Mouse (Mus musculus) olfactory bulb, adult 2 months (tissue): ENCODE measurements around the gene Gm10644. TPM values are rescaled to one million over a fixed set of nuclear protein-coding genes. Genes with fewer than 3 reads are reported as not detected.
A peak's percentile ranks its signal among the peaks of the same experiment; 100 is the strongest.

Experiments
- H3K27ac ChIP-seq: fragments of 200-500 bp; 2 replicates; pipeline ENCODE4 v1.5.1; 2012; ENCODE audit warnings: low read depth, low read length; ENCODE audit not compliant: insufficient read depth
- H3K4me1 ChIP-seq: fragments of 200-500 bp; 2 replicates; pipeline ENCODE4 v1.6.1; 2012; ENCODE audit warnings: low read length; ENCODE audit not compliant: control insufficient read depth, insufficient read depth
- H3K4me3 ChIP-seq: fragments of 200-500 bp; 2 replicates; pipeline ENCODE4 v1.5.1; 2012; ENCODE audit warnings: mild to moderate bottlenecking, low read depth, low read length, moderate library complexity; ENCODE audit not compliant: insufficient read depth
- CTCF ChIP-seq: fragments of 200-500 bp; IDR thresholded peaks from 2 replicates; pipeline ENCODE4 v1.5.1; 2012; ENCODE audit warnings: low read depth, mild to moderate bottlenecking, low read length, moderate library complexity; ENCODE audit not compliant: insufficient read depth
- POLR2A ChIP-seq: fragments of 200-500 bp; IDR thresholded peaks from 2 replicates; pipeline ENCODE4 v1.6.1; 2012; ENCODE audit warnings: mild to moderate bottlenecking, low read depth, low read length, moderate library complexity; ENCODE audit not compliant: insufficient read depth
- WGBS: fragments of 180-500 bp; shearing (Covaris S2); methylation state at CpG from one replicate; pipeline ENCODE4 v1.1.7; 2018; 5-methylcytosine and 5-hydroxymethylcytosine counted together
- polyA plus RNA-seq: library from polyadenylated mRNA; stranded (reverse); fragments of >200 nt; gene quantifications from 2 replicates; pipeline ENCODE4 v1.2.4, GENCODE M21; 2012; ENCODE audit warnings: low replicate concordance; ENCODE audit not compliant: missing spikeins, insufficient read depth, insufficient read length

The Gm10644 gene
- polyA plus RNA-seq, 1 experiment: not detected

DNA sequence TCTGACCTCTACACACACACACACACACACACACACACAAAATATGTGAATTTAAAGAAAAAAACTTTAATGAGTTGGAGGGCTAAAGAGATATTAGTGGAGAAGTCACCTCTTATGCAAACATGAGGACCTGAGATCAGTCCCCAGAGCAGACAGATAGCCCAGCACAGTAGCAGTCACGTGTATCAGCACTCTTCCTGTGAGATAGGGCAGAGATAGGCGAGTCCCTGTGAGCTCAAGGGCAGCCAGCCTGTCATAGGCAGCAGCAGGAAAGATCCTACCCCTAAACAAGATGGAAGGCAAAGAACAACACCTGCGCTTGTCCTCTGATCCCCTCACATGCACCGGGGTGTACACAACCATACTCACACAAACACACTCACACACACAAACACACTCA is 27.4 kb upstream of the Gm10644 start:
- 90% methylated on average over 4 of the region's 4 CpGs for WGBS
- Histone ChIP-seq H3K4me3 (no peak overlapping the region), H3K27ac (no peak overlapping the region), H3K4me1 (peaks cover 11% of the 10 kb centered on the region)
- no peak for TF ChIP-seq CTCF
- TF ChIP-seq POLR2A: no peak

DNA sequence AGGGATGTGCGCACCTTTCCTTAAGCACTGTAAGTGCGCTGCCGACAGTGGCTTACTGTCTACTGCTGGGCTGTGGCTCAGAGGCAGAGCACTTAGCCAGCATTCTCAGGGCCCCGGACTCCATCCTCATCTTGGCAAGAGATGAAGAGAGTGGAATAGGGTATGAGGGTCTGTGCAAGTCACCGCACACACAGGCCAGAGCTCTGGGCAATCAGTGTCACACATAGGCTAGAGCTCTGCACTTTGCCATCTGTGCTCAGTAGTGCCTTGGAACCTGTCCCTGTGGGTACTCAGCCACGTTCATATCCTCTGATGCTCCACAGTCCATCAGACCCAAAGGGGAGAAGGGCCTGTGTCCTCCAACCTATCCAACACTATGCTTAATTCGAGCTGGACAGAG is 26.5 kb upstream of the Gm10644 start:
- 91% methylated on average over 7 of the region's 7 CpGs for WGBS
- no peak overlapping the region for H3K4me3 ChIP-seq
- TF ChIP-seq POLR2A (no peak), CTCF (no peak)

DNA sequence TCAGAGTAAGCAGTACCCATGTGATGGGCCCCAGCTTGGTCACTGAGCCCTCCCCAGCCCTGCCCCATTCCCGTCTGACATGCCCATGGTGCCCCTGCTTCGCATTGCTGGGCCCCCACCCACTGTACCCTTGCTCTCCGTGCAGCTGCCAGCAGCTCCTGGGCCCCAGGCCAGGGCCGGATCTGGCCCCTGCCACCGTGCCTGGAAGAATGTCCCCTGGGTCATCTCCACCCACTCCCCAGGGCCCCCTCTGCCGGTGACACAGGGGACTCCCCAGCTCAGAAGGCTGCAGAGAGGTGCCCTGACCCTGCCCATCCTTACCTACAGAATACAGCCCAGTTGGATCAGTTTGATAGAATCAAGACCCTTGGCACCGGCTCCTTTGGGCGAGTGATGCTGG is 25.8 kb upstream of the Gm10644 start:
- Histone ChIP-seq H3K4me1 (peaks cover 24% of the 10 kb centered on the region), H3K4me3 (no peak overlapping the region), H3K27ac (no peak overlapping the region)
- TF ChIP-seq POLR2A (no peak), CTCF (no peak)
- 44% methylated on average over 8 of the region's 8 CpGs for WGBS

More for the DNA sequence above, 26.5 kb upstream of the Gm10644 start:
- no peak overlapping the region for H3K27ac ChIP-seq
- H3K4me1 ChIP-seq: peaks cover 20% of the 10 kb centered on the region

DNA sequence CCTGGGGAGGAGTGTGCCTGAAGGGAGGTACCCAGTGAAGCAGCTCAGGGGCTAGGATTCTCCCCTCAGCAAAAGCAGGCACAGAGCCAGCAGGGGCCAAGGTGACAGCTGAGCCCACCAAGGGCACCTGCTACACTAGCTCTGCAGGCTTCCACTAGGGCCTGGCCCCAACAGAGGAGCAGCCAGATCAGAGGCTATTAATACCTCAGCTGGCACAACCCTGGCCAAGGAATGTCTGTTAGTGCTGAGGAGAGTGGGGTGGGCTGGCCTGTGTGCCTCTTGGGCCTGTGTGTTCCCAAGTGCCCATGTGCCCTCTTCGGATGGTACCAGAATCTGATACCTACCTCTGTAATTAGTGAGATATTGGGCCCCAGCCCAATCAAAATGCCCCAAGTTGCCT is 25.2 kb upstream of the Gm10644 start:
- Histone ChIP-seq H3K4me1 (peaks cover 24% of the 10 kb centered on the region), H3K4me3 (no peak overlapping the region), H3K27ac (no peak overlapping the region)
- WGBS: 79% methylated on average over 1 of the region's 1 CpGs
- TF ChIP-seq POLR2A (no peak), CTCF (no peak)

DNA sequence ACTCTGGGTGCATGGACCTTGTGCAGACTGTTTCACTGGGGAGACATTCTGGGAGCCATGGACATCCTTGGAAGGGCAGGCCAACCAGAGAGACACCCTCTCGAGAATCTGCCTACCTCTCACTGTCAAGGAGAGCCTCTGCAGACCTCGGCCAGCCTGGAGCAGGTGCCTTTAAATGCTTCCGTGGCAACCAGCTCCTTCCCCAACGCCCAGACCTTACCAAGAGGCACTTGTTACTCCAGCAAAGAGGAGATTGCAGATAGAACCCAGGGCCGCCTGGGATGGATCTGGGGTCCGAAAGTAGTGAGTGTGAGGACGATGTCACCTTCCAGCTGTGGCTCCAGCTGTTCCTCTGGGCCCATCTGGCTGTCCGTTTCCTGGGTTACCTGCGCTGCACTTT is 23.2 kb upstream of the Gm10644 start:
- WGBS: 62% methylated on average over 9 of the region's 9 CpGs
- Histone ChIP-seq H3K27ac (no peak overlapping the region), H3K4me1 (peaks cover 35% of the 10 kb centered on the region), H3K4me3 (no peak overlapping the region)
- TF ChIP-seq POLR2A (no peak), CTCF (no peak)

DNA sequence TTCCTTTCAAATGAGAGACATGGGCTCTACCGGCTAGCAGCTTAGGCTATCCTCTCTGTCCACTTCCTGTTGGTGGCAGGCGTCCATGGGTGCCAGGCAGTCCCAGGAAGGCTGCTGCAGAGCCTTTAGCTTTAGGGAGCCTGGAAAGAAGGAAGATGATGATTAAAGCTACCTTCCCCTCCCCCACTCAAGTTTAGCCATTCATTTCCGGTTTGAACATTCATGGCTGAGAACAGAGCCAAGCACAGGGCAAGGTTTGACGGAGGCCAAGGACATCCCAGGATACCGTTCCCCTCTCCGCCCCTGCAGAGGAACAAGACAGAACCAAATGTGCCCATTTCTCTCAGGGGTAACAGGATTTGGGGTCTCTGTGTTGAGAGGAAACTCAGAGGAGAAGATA is 22.6 kb upstream of the Gm10644 start:
- Histone ChIP-seq H3K27ac (0 out of 2 replicates have a peak overlapping the region, but pooled peaks have one; percentile 3), H3K4me1 (peaks cover 35% of the 10 kb centered on the region), H3K4me3 (no peak overlapping the region)
- 32% methylated on average over 6 of the region's 6 CpGs for whole genome bisulfite sequencing
- TF ChIP-seq CTCF: no peak
- no peak for TF ChIP-seq POLR2A

DNA sequence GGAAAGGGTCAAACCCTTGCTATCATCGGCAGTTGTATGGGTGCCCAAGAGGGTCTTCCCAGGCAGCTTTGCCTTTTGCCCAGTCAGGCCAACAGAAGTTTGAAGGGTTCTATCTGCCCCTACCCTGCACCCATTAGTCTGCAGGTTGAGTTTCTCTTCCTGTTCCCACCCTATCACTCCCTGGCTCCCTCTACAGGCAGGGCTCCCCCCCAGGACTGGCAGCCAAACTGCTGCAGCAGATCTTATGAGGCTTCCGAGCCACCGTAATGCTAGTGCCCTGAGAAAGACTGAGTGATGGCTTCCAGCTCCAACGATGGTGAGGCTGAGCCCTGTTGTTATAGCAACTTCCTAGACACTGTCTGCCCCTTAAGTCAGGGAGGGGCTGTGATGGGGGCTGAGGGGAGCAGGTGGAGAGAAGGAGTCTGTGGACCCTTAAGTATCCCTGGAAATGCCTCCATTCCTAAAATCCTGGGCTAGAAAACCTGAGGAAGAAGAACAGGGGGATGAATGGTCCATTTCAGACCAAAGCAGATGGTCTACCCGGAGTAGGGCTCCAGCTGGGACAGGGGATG is 21.9 kb upstream of the Gm10644 start:
- TF ChIP-seq POLR2A: no peak
- no peak overlapping the region for H3K4me3 ChIP-seq
- H3K27ac ChIP-seq: no peak overlapping the region
- peaks cover 35% of the 10 kb centered on the region for H3K4me1 ChIP-seq
- WGBS: 61% methylated on average over 5 of the region's 5 CpGs

DNA sequence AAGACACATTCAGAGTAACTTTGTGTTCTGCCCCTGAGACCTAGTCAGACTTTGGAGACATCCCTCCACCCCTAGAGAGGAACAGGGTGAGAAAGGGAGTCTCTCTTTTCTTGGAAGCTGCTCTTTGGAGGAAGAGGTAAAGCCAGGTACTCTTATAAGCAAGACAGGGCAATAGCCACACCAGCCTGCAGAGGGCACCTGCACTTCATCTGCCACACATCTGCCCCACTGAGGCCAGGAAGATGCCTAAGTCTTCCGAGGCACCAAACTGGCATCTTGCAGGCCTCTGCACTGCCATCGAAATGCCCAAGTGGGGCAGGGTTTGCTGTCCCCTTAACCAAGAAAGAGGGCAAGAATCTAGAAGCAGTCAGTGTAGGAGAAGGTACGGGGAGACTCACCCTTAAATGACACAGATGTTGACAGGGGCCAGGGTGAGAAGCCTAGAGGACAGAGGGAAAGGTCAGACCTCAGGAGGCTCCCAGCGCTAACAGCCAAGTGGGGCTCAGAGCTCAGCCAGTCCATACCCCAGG is 21.2 kb upstream of the Gm10644 start:
- TF ChIP-seq POLR2A: no peak
- no peak for TF ChIP-seq CTCF
- H3K4me3 ChIP-seq: no peak overlapping the region
- no peak overlapping the region for H3K27ac ChIP-seq
- peaks cover 35% of the 10 kb centered on the region for H3K4me1 ChIP-seq
- WGBS: 78% methylated on average over 4 of the region's 4 CpGs

DNA sequence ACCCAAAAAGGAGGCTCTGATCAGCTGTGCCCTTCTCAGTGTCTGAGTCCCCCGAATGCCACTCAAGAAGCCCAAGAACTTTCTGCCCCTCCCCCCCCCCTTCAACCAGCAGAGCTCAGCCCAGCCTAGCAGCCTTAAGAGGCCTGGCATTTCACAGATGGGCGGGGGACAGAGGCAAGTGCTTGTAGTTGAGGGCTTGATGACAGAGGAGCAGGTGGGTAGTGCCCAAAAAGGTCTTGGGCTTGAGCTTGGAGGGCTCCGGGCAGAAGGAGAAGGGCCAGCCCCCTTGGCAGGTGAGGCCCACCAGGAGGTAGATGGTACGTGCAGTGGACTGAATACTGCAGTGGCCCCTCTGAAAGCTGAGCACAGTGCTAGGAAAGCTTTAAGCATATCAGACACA is 19.5 kb upstream of the Gm10644 start:
- Histone ChIP-seq H3K4me1 (peaks cover 35% of the 10 kb centered on the region), H3K4me3 (no peak overlapping the region), H3K27ac (no peak overlapping the region)
- TF ChIP-seq CTCF: no peak
- TF ChIP-seq POLR2A: no peak
- 76% methylated on average over 4 of the region's 4 CpGs for WGBS
